Mouse (Mus musculus): Measurements from ENCODE around the gene Bicd2. TPM values are rescaled to one million over a fixed set of nuclear protein-coding genes. Genes with fewer than 3 reads are reported as not detected.

Gene Bicd2
- polyA plus RNA-seq, 1 experiment from 2014 or later, result 6.5 TPM

DNA sequence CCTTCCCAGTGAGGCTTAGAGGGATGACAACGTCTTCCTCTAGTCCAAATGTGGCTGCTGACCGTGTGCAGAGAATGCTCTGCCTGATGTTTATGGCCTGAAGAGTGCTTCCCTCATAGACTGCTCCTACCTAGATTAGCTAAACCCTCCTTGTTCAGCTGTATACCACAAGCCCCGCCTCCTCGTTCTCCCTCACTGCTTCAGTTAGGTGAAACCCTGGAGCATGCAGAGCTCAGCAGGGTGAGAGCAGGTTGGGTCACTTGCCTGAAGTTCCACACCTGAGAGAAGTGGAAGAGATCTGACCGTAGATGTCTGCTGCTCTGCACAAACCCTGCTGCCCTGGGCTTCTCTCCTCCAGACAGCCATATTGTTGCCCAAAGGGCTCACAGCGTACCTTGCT lies 33.3 kb downstream of the Bicd2 start:
- Histone ChIP-seq H3K4me3 (ENCODE audit: low read depth, low read length) (no peak overlapping the region), H3K4me2 (ENCODE audit: low read depth, low read length) (no peak overlapping the region), H3K36me3 (ENCODE audit: control insufficient read depth, insufficient read depth) (peaks cover 15% of the 10 kb centered on the region), H3K9ac (ENCODE audit: low read depth, low read length) (no peak overlapping the region), H3K27ac (ENCODE audit: low read length) (no peak overlapping the region), H3K9me3 (replicated peaks; ENCODE audit: control insufficient read depth, low read length) (no peaks in the 10 kb centered on the region), H3K4me1 (ENCODE audit: control insufficient read depth, low read depth, low read length) (peaks cover 15% of the 10 kb centered on the region), H3K27me3 (ENCODE audit: control insufficient read depth, insufficient read depth, low read depth, low read length) (no peaks in the 10 kb centered on the region)
- ATAC-seq (ENCODE audit: low read depth), result no peak
- 72% methylated on average over 6 of the region's 6 CpGs for WGBS (ENCODE audit: insufficient replicate concordance)

GRCm38 (mm10) chr13:49377608-49378007 lies 36.2 kb downstream of the Bicd2 start:
- H3K9ac ChIP-seq (ENCODE audit: low read depth, low read length), result no peak overlapping the region
- peaks cover 33% of the 10 kb centered on the region for H3K36me3 ChIP-seq (ENCODE audit: control insufficient read depth, insufficient read depth)
- 67% methylated on average over 6 of the region's 6 CpGs for WGBS (ENCODE audit: insufficient replicate concordance)
- peak; percentile 38; the same call in 1 of the 2 replicates for ATAC-seq (ENCODE audit: low read depth)
- no peaks in the 10 kb centered on the region for H3K27me3 ChIP-seq (ENCODE audit: control insufficient read depth, insufficient read depth, low read depth, low read length)
- no peaks in the 10 kb centered on the region; the same call in 1 of the 2 replicates for H3K4me1 ChIP-seq (ENCODE audit: control insufficient read depth, low read depth, low read length)
- H3K9me3 ChIP-seq (replicated peaks; ENCODE audit: control insufficient read depth, low read length), result no peaks in the 10 kb centered on the region
- H3K27ac ChIP-seq (ENCODE audit: low read length), result no peak overlapping the region
- no peak overlapping the region for H3K4me3 ChIP-seq (ENCODE audit: low read depth, low read length)
- H3K4me2 ChIP-seq (ENCODE audit: low read depth, low read length), result no peak overlapping the region

- Histone ChIP-seq H3K4me3 (ENCODE audit: low read depth, low read length) (no peak overlapping the region), H3K9ac (ENCODE audit: low read depth, low read length) (no peak overlapping the region), H3K4me2 (ENCODE audit: low read depth, low read length) (no peak overlapping the region), H3K4me1 (ENCODE audit: control insufficient read depth, low read depth, low read length) (no peaks in the 10 kb centered on the region), H3K27me3 (ENCODE audit: control insufficient read depth, insufficient read depth, low read depth, low read length) (no peaks in the 10 kb centered on the region), H3K27ac (ENCODE audit: low read length) (no peak overlapping the region), H3K9me3 (replicated peaks; ENCODE audit: control insufficient read depth, low read length) (no peaks in the 10 kb centered on the region), H3K36me3 (ENCODE audit: control insufficient read depth, insufficient read depth) (peaks cover 46% of the 10 kb centered on the region)
- no peak for ATAC-seq (ENCODE audit: low read depth)
- WGBS (ENCODE audit: insufficient replicate concordance), result 91% methylated on average over 20 of the region's 20 CpGs
Observed at GRCm38 (mm10) chr13:49379301-49379700, 37.9 kb downstream of the Bicd2 start.

GRCm38 (mm10) chr13:49381230-49381629 lies 39.8 kb downstream of the Bicd2 start:
- Histone ChIP-seq H3K4me1 (ENCODE audit: control insufficient read depth, low read depth, low read length) (peaks cover 2% of the 10 kb centered on the region; the same call in 1 of the 2 replicates), H3K9ac (ENCODE audit: low read depth, low read length) (no peak overlapping the region), H3K4me2 (ENCODE audit: low read depth, low read length) (no peak overlapping the region), H3K4me3 (ENCODE audit: low read depth, low read length) (no peak overlapping the region), H3K36me3 (ENCODE audit: control insufficient read depth, insufficient read depth) (peaks cover 46% of the 10 kb centered on the region), H3K9me3 (replicated peaks; ENCODE audit: control insufficient read depth, low read length) (no peaks in the 10 kb centered on the region), H3K27ac (ENCODE audit: low read length) (no peak overlapping the region), H3K27me3 (ENCODE audit: control insufficient read depth, insufficient read depth, low read depth, low read length) (no peaks in the 10 kb centered on the region)
- peak; percentile 38 for ATAC-seq (ENCODE audit: low read depth)
- WGBS (ENCODE audit: insufficient replicate concordance), result 15% methylated on average over 3 of the region's 3 CpGs

DNA sequence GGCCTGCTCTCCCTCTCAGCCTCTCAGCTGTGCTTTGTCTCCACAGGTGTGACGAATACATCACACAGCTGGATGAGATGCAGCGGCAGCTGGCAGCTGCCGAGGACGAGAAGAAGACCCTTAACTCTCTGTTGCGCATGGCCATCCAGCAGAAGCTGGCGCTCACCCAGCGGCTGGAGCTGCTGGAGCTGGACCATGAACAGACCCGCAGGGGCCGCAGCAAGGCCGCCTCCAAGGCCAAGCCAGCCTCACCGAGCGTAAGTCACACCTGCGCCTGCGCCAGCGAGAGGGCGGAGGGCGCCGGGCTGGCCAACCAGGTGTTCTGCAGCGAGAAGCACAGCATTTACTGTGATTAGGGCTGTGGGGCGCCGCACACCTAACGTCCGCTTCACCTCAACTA lies 41.6 kb downstream of the Bicd2 start:
- no peak overlapping the region for H3K4me3 ChIP-seq (ENCODE audit: low read depth, low read length)
- no peak overlapping the region for H3K27ac ChIP-seq (ENCODE audit: low read length)
- no peaks in the 10 kb centered on the region for H3K9me3 ChIP-seq (replicated peaks; ENCODE audit: control insufficient read depth, low read length)
- H3K4me1 ChIP-seq (ENCODE audit: control insufficient read depth, low read depth, low read length), result peaks cover 2% of the 10 kb centered on the region; the same call in 1 of the 2 replicates
- no peak for ATAC-seq (ENCODE audit: low read depth)
- H3K9ac ChIP-seq (ENCODE audit: low read depth, low read length), result no peak overlapping the region
- WGBS (ENCODE audit: insufficient replicate concordance), result 91% methylated on average over 23 of the region's 23 CpGs
- H3K36me3 ChIP-seq (ENCODE audit: control insufficient read depth, insufficient read depth), result peaks cover 50% of the 10 kb centered on the region
- H3K27me3 ChIP-seq (ENCODE audit: control insufficient read depth, insufficient read depth, low read depth, low read length), result no peaks in the 10 kb centered on the region
- H3K4me2 ChIP-seq (ENCODE audit: low read depth, low read length), result no peak overlapping the region

DNA sequence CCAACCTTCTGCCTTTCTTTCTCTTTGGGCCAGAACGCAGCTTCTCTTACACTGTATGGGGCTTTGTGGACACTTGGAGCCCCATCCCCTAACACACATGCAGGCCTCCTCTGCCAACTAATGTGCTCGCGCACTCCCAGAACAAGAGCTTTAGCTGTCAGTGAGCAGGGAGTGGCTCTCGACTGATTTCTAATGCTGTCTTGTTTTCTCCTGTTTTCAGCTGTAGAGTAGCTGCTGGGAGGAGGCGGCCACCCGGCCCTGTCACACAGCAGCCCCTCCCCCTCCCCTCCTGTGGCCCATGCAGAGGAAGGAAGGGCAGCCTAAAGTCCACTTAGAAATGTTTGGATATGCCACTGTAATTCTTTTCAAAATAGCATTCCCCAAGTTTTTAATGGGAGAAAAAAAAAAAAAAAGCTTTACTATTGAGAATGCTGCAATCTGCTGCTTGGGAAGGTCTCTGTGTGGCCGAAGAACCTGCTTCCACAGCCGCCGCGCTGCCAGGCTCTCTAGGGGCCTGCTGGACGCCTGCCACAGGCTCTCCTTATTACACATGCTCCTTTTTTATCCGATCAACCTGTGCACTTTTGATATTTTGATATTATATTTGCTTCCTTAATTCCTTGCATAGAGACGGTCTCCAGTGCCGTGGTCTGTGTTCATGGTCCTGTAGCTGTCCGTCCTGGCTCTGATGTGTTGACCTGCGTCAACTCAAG lies 43.5 kb downstream of the Bicd2 start:
- Histone ChIP-seq H3K4me3 (ENCODE audit: low read depth, low read length) (no peak overlapping the region), H3K36me3 (ENCODE audit: control insufficient read depth, insufficient read depth) (peaks cover 33% of the 10 kb centered on the region), H3K4me2 (ENCODE audit: low read depth, low read length) (no peak overlapping the region), H3K4me1 (ENCODE audit: control insufficient read depth, low read depth, low read length) (peaks cover 2% of the 10 kb centered on the region; the same call in 1 of the 2 replicates), H3K27ac (ENCODE audit: low read length) (no peak overlapping the region), H3K9me3 (replicated peaks; ENCODE audit: control insufficient read depth, low read length) (no peaks in the 10 kb centered on the region), H3K27me3 (ENCODE audit: control insufficient read depth, insufficient read depth, low read depth, low read length) (no peaks in the 10 kb centered on the region), H3K9ac (ENCODE audit: low read depth, low read length) (no peak overlapping the region)
- WGBS (ENCODE audit: insufficient replicate concordance), result 74% methylated on average over 16 of the region's 16 CpGs
- no peak for ATAC-seq (ENCODE audit: low read depth)

GRCm38 (mm10) chr13:49391374-49391773 lies 50.0 kb downstream of the Bicd2 start:
- Histone ChIP-seq H3K4me2 (ENCODE audit: low read depth, low read length) (no peak overlapping the region), H3K9ac (ENCODE audit: low read depth, low read length) (no peak overlapping the region), H3K9me3 (replicated peaks; ENCODE audit: control insufficient read depth, low read length) (no peaks in the 10 kb centered on the region; the same call in 1 of the 2 replicates), H3K4me3 (ENCODE audit: low read depth, low read length) (no peak overlapping the region), H3K27me3 (ENCODE audit: control insufficient read depth, insufficient read depth, low read depth, low read length) (no peaks in the 10 kb centered on the region), H3K36me3 (ENCODE audit: control insufficient read depth, insufficient read depth) (peaks cover 4% of the 10 kb centered on the region), H3K4me1 (ENCODE audit: control insufficient read depth, low read depth, low read length) (peaks cover 5% of the 10 kb centered on the region), H3K27ac (ENCODE audit: low read length) (no peak overlapping the region)
- ATAC-seq (ENCODE audit: low read depth), result no peak
- 85% methylated on average over 2 of the region's 2 CpGs for WGBS (ENCODE audit: insufficient replicate concordance)

DNA sequence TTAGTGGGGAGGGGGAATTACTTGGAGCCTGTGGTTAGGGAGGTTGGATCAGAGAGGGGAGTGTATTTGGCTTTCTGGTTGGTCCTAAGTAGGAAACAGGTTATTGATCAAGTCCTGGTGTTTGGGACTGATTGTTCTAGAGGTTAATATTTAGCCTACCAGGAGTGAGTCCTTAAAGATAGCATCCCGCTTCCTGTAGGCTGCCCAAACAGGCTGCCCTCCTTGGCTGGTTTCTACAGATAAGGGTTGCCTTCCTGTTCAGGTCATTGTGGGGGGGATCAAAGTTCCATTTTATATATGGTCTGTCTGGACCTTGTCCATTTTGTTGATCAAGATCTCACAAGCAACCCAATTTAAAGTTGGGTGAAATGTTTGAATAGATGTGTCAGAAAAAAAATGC lies 52.2 kb downstream of the Bicd2 start:
- Histone ChIP-seq H3K9me3 (replicated peaks; ENCODE audit: control insufficient read depth, low read length) (no peaks in the 10 kb centered on the region; the same call in 1 of the 2 replicates), H3K4me1 (ENCODE audit: control insufficient read depth, low read depth, low read length) (peaks cover 5% of the 10 kb centered on the region), H3K27me3 (ENCODE audit: control insufficient read depth, insufficient read depth, low read depth, low read length) (no peaks in the 10 kb centered on the region), H3K9ac (ENCODE audit: low read depth, low read length) (no peak overlapping the region), H3K4me2 (ENCODE audit: low read depth, low read length) (no peak overlapping the region), H3K4me3 (ENCODE audit: low read depth, low read length) (no peak overlapping the region), H3K36me3 (ENCODE audit: control insufficient read depth, insufficient read depth) (no peaks in the 10 kb centered on the region), H3K27ac (ENCODE audit: low read length) (no peak overlapping the region)
- no peak for ATAC-seq (ENCODE audit: low read depth)
- WGBS (ENCODE audit: insufficient replicate concordance), result 33% methylated on average over 1 of the region's 1 CpGs

GRCm38 (mm10) chr13:49394886-49395447 lies 53.6 kb downstream of the Bicd2 start:
- peaks cover 5% of the 10 kb centered on the region for H3K4me1 ChIP-seq (ENCODE audit: control insufficient read depth, low read depth, low read length)
- 57% methylated on average over 3 of the region's 3 CpGs for WGBS (ENCODE audit: insufficient replicate concordance)
- ATAC-seq (ENCODE audit: low read depth), result no peak

More at GRCm38 (mm10) chr13:49394886-49395447, 53.6 kb downstream of the Bicd2 start:
- Histone ChIP-seq H3K9me3 (replicated peaks; ENCODE audit: control insufficient read depth, low read length) (no peaks in the 10 kb centered on the region; the same call in 1 of the 2 replicates), H3K36me3 (ENCODE audit: control insufficient read depth, insufficient read depth) (no peaks in the 10 kb centered on the region), H3K4me2 (ENCODE audit: low read depth, low read length) (no peak overlapping the region), H3K9ac (ENCODE audit: low read depth, low read length) (no peak overlapping the region), H3K4me3 (ENCODE audit: low read depth, low read length) (no peak overlapping the region), H3K27ac (ENCODE audit: low read length) (no peak overlapping the region), H3K27me3 (ENCODE audit: control insufficient read depth, insufficient read depth, low read depth, low read length) (no peaks in the 10 kb centered on the region)
